Mouse (Mus musculus) thymus, adult 2 months (tissue): ENCODE results near the gene Trpm8. TPM values are rescaled to one million over a fixed set of nuclear protein-coding genes. Genes with fewer than 3 reads are reported as not detected.
A peak's percentile ranks its signal among the peaks of the same experiment; 100 is the strongest.

Experiments
- DNase-seq: peaks from one replicate; pipeline ENCODE4 v3.0.0; 2021
- H3K27ac ChIP-seq: fragments of 200-500 bp; 2 replicates; pipeline ENCODE4 v1.5.1; 2012; ENCODE audit warnings: low read length, control low read depth; ENCODE audit not compliant: control insufficient read depth, insufficient read depth
- H3K27me3 ChIP-seq: fragments of 200-500 bp; 2 replicates; pipeline ENCODE4 v1.6.1; 2012; ENCODE audit warnings: mild to moderate bottlenecking, low read length, moderate library complexity, mixed read lengths; ENCODE audit not compliant: control insufficient read depth, insufficient read depth
- H3K36me3 ChIP-seq: fragments of 200-500 bp; 2 replicates; pipeline ENCODE4 v1.6.1; 2012; ENCODE audit warnings: mild to moderate bottlenecking, low read length, moderate library complexity; ENCODE audit not compliant: control insufficient read depth, insufficient read depth
- H3K4me1 ChIP-seq: fragments of 200-500 bp; replicated peaks from 2 replicates; pipeline ENCODE4 v1.6.1; 2012; ENCODE audit warnings: low read length; ENCODE audit not compliant: control insufficient read depth, insufficient read depth
- H3K4me3 ChIP-seq: fragments of 200-500 bp; 2 replicates; pipeline ENCODE4 v1.5.1; 2012; ENCODE audit warnings: mild to moderate bottlenecking, low read length, control low read depth, moderate library complexity; ENCODE audit not compliant: control insufficient read depth, insufficient read depth
- CTCF ChIP-seq: fragments of 200-500 bp; IDR thresholded peaks from 2 replicates; pipeline ENCODE4 v1.5.1; 2012; ENCODE audit warnings: mild to moderate bottlenecking, control low read depth, low read length, moderate library complexity, borderline replicate concordance; ENCODE audit not compliant: control insufficient read depth, poor library complexity, insufficient read depth; ENCODE audit errors: extremely low read depth
- POLR2A ChIP-seq: fragments of 200-500 bp; IDR thresholded peaks from 2 replicates; pipeline ENCODE4 v1.6.1; 2012; ENCODE audit warnings: mild to moderate bottlenecking, low read length, control low read depth, moderate library complexity; ENCODE audit not compliant: control insufficient read depth, poor library complexity, insufficient read depth; ENCODE audit errors: extremely low read depth
- WGBS: fragments of 180-500 bp; shearing (Covaris S2); methylation state at CpG from one replicate; pipeline ENCODE4 v1.1.7; 2018; 5-methylcytosine and 5-hydroxymethylcytosine counted together
- polyA plus RNA-seq: library from polyadenylated mRNA; depleted of rRNA; stranded (reverse); fragments of >200 nt; gene quantifications from 2 replicates; pipeline ENCODE4 v1.2.3, GENCODE M21; 2012

Trpm8 gene
- polyA plus RNA-seq, 1 experiment: 0.08 TPM

- Histone ChIP-seq H3K4me1 (peaks cover 8% of the 10 kb centered on the region), H3K4me3 (no peak overlapping the region), H3K36me3 (peaks cover 35% of the 10 kb centered on the region), H3K27me3 (no peaks in the 10 kb centered on the region), H3K27ac (no peak overlapping the region)
- TF ChIP-seq POLR2A (no peak), CTCF (no peak)
- DNase-seq: no peak
- 72% methylated on average over 13 of the region's 13 CpGs for WGBS
Measured at GRCm38 (mm10) chr1:88275078-88275680, 2.3 kb upstream of the Trpm8 start.

- H3K36me3 ChIP-seq: peaks cover 35% of the 10 kb centered on the region
- DNase-seq: peak; percentile 30
- no peaks in the 10 kb centered on the region for H3K27me3 ChIP-seq
- no peak overlapping the region for H3K27ac ChIP-seq
- 72% methylated on average over 13 of the region's 13 CpGs for WGBS
- peaks cover 8% of the 10 kb centered on the region for H3K4me1 ChIP-seq
- no peak for TF ChIP-seq CTCF
- TF ChIP-seq POLR2A: no peak
- H3K4me3 ChIP-seq: no peak overlapping the region
Measured at GRCm38 (mm10) chr1:88275698-88276523, 1.6 kb upstream of the Trpm8 start.

- WGBS: 17% methylated on average over 10 of the region's 10 CpGs
Measured at GRCm38 (mm10) chr1:88276524-88277097, 850 bp upstream of the Trpm8 start.

GRCm38 (mm10) chr1:88277818-88278511, 504 bp downstream of the Trpm8 start:
- H3K36me3 ChIP-seq: peaks cover 22% of the 10 kb centered on the region
- 66% methylated on average over 18 of the region's 18 CpGs for WGBS
- DNase-seq: peak; percentile 36
- TF ChIP-seq CTCF (no peak), POLR2A (no peak)
- no peak overlapping the region for H3K27ac ChIP-seq
- H3K27me3 ChIP-seq: no peaks in the 10 kb centered on the region
- peak overlapping the region; percentile 42 for H3K4me3 ChIP-seq
- peaks cover 8% of the 10 kb centered on the region for H3K4me1 ChIP-seq

More at GRCm38 (mm10) chr1:88276524-88277097, 850 bp upstream of the Trpm8 start:
- peaks cover 31% of the 10 kb centered on the region for H3K36me3 ChIP-seq
- peaks cover 8% of the 10 kb centered on the region for H3K4me1 ChIP-seq
- no peak for DNase-seq
- TF ChIP-seq CTCF (no peak), POLR2A (no peak)
- H3K4me3 ChIP-seq: peak overlapping the region; percentile 42
- H3K27me3 ChIP-seq: no peaks in the 10 kb centered on the region
- no peak overlapping the region for H3K27ac ChIP-seq

DNA sequence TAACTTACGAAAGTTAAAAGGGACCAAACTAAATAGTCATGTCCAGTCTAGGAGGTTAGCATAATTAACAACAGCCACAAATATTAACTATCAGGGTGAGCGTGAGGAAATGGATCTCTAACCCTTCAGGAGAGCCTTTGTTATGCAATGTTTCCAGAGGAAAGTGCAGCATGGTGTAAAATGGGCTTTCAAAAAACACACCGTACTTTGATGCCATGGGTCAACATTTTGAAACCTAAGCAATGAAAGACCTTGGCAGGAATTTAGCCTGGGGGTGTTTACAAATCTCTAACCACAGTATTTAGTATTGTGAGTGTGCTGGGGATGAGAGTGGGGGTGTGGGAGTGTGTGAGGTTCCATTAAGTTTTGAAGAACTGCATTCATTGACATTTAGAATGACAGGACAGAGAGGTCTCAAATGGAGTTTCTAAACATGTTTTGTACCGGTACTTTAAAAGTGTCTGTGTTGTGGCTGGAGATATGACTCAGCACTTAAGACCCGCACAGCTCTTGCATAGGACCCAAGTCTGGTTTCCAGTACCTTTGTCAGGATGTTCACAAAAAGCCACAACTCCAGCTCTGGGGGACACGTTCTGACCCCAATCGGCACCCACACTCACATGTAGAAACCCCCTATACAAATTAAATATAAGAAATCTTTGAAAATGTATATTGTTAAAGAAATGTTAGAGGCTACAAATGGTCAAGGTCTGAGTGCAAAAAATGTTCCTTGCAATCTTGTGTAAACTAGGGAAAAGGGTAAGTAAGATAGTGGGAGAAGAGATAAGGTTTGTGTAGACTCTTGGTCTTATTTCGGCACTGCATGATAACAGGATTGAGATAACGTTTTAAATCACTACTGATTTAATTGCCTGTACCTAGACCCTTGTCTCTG, 1.9 kb downstream of the Trpm8 start:
- WGBS: 52% methylated on average over 9 of the region's 9 CpGs
- DNase-seq: no peak
- no peak overlapping the region for H3K27ac ChIP-seq

More for the DNA sequence above, 1.9 kb downstream of the Trpm8 start:
- TF ChIP-seq POLR2A: no peak
- TF ChIP-seq CTCF: no peak
- Histone ChIP-seq H3K36me3 (peaks cover 8% of the 10 kb centered on the region), H3K27me3 (no peaks in the 10 kb centered on the region), H3K4me1 (peaks cover 8% of the 10 kb centered on the region), H3K4me3 (no peak overlapping the region)
